Mouse (Mus musculus) spleen, adult 18-20 months (tissue): ENCODE results near the gene Taf8.

Experiments used
- DNase-seq, 2 experiments: peaks; one replicate each; pipeline ENCODE4 v3.0.0; 2022; ENCODE audit warnings: mixed read lengths in 2 of 2

Taf8 gene

GRCm38 (mm10) chr17:47452886-47453285, 49.2 kb downstream of the Taf8 start:
- no peak for DNase-seq

- DNase-seq: no peak
These were observed 51.1 kb downstream of the Taf8 start for GRCm38 (mm10) chr17:47450880-47451565.

- no peak for DNase-seq
These were observed 51.9 kb downstream of the Taf8 start for GRCm38 (mm10) chr17:47450239-47450638.

GRCm38 (mm10) chr17:47449432-47449831, 52.7 kb downstream of the Taf8 start:
- no peak for DNase-seq

- no peak for DNase-seq
These were observed 53.3 kb downstream of the Taf8 start for GRCm38 (mm10) chr17:47448523-47449372.

GRCm38 (mm10) chr17:47446561-47446960, 55.5 kb downstream of the Taf8 start:
- DNase-seq: no peak

- no peak for DNase-seq
These were observed 56.1 kb downstream of the Taf8 start for GRCm38 (mm10) chr17:47446025-47446424.

GRCm38 (mm10) chr17:47445518-47445917, 56.6 kb downstream of the Taf8 start:
- no peak for DNase-seq

- DNase-seq: no peak
These were observed 58.0 kb downstream of the Taf8 start for GRCm38 (mm10) chr17:47444113-47444512.

GRCm38 (mm10) chr17:47442271-47442670, 59.8 kb downstream of the Taf8 start:
- no peak for DNase-seq

GRCm38 (mm10) chr17:47441296-47442051, 60.6 kb downstream of the Taf8 start:
- no peak for DNase-seq

GRCm38 (mm10) chr17:47440359-47440890, 61.7 kb downstream of the Taf8 start:
- no peak for DNase-seq

GRCm38 (mm10) chr17:47439396-47440028, 62.6 kb downstream of the Taf8 start:
- no peak for DNase-seq

GRCm38 (mm10) chr17:47438611-47439010, 63.5 kb downstream of the Taf8 start:
- no peak for DNase-seq

- no peak for DNase-seq
These were observed 65.1 kb downstream of the Taf8 start, which contains the start of gene 1700001C19Rik for GRCm38 (mm10) chr17:47436907-47437547. TSS of gene 1700001C19Rik (minus strand) at chr17:47437376.

GRCm38 (mm10) chr17:47436156-47436906, 65.8 kb downstream of the Taf8 start, which contains the start of gene AI661453:
TSS of gene AI661453 (plus strand) at chr17:47436615.
- DNase-seq: no peak
